Mouse (Mus musculus) MEL (cell line): ENCODE measurements at regions not wholly inside any gene's neighbourhood (a gene's known extent, or its start where the extent isn't known, plus 50 kb on each side); places are given as distances from the start of the nearest gene placed in this dataset.

ENCODE experiments used
- CTCF ChIP-seq, 3 experiments: IDR thresholded peaks in 2 of 3; conservative IDR thresholded peaks in 1 of 3; 2 replicates each; pipeline ENCODE4 v1.5.1; 2011 to 2012; ENCODE audit warnings: low read length in 3 of 3, low read depth in 2 of 3, mild to moderate bottlenecking in 2 of 3, improper control_type of control experiment in 1 of 3, inconsistent platforms in 1 of 3, mixed read lengths in 1 of 3, moderate library complexity in 1 of 3; ENCODE audit not compliant: control insufficient read depth in 1 of 3, insufficient read depth in 1 of 3, poor library complexity in 1 of 3, severe bottlenecking in 1 of 3
- GATA1 ChIP-seq: IDR thresholded peaks from 2 replicates; pipeline ENCODE4 v1.6.1; 2011; ENCODE audit warnings: low read depth, low read length, improper control_type of control experiment
- MXI1 ChIP-seq: IDR thresholded peaks from 2 replicates; pipeline ENCODE4 v1.6.1; 2011; ENCODE audit warnings: mild to moderate bottlenecking, low read depth, low read length, improper control_type of control experiment
- NRF1 ChIP-seq: IDR thresholded peaks from 2 replicates; pipeline ENCODE4 v1.6.1; 2014; ENCODE audit warnings: low read depth, mild to moderate bottlenecking, inconsistent platforms, low read length, improper control_type of control experiment, moderate library complexity; ENCODE audit not compliant: poor library complexity, insufficient read depth, severe bottlenecking
- TAL1 ChIP-seq: IDR thresholded peaks from 2 replicates; pipeline ENCODE4 v1.6.1; 2012; ENCODE audit warnings: mild to moderate bottlenecking, inconsistent platforms, low read length, moderate library complexity, mixed read lengths
- TBP ChIP-seq: IDR thresholded peaks from 2 replicates; pipeline ENCODE4 v1.8.0; 2011; ENCODE audit warnings: low read depth, low read length, improper control_type of control experiment

DNA sequence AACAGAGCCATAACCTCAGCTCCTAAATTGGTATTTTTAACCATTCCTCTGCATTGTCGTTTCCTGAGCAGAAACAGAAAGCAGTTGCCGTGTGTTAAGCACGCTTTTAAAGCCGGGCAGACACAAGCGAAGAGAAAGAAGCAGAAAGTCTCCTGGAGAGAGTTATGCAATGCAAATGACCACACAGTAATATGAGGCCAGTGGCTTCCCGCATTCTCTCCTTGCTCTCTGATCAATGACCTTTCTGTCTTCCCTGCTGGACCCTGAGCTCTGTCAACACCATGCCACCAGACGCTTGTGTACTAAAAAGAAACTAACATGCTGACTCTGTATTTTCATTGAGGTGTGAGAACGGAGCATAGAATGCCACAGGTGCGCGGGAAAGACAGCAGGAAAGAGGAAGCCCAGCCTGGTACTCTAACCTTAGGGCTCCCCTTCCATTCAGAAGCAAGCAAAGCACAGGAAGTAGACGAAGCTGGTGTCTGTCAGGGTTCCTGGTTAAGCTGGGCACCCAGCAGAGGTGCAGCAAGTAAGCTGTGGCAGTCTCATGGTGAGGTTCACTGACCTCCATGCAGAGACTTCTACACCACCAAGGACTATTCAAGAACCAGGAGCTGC, 151.9 kb downstream of the Utp18 start:
- TF ChIP-seq MXI1 = no peak
- TF ChIP-seq TBP = no peak
- TF ChIP-seq CTCF (IDR thresholded peaks at IDR 0.05 in 2 of 3, conservative IDR thresholded peaks at IDR 0.05 in 1 of 3; ENCODE audit: control insufficient read depth in 1 of 3, insufficient read depth in 1 of 3, low read depth in 2 of 3, low read length in 3 of 3, poor library complexity in 1 of 3, severe bottlenecking in 1 of 3) = no peak
- TF ChIP-seq GATA1 = no peak
- no peak for TF ChIP-seq NRF1
- no peak for TF ChIP-seq TAL1
